Mouse (Mus musculus) T-helper 2 cell (primary cell): ENCODE data around the gene Gm10073.

Experiments used
- in situ Hi-C: fragments of 300-600 bp; cut with MboI, MseI; formaldehyde crosslinking; loops from one replicate; pipeline ENCODE4 v1.15.1; 2025; ENCODE audit warnings: high pct_unique_total_duplicates

Gm10073 gene

DNA sequence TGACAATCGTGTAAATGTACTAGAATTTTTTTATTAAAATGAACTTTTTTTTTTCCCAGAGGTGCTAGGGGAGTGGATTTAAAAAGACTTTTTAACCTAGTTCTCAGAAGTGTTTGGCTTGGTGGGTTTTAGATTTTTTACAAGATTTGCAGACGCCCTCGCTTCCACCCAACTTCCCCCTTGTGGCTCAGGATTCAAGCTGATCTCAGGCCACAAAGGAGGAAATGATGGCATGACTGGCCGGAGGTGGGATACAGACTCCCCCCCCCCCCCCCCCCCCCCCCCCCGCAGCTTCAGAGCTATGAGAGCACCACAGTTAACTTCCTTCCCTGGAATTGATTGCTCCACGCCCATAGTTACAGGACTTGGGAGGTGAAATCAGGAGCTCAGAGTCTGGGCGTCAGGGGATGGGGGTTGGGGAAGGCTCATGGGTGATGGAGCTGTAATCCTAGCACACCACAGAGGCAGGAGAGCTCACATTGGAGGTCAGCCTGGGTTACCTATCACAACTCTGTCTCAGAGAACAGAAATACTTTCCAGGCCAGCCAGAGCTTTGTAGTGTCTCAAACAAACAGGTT, 17.1 kb downstream of the Gm10073 start:
- in situ Hi-C loops: no loop called here

DNA sequence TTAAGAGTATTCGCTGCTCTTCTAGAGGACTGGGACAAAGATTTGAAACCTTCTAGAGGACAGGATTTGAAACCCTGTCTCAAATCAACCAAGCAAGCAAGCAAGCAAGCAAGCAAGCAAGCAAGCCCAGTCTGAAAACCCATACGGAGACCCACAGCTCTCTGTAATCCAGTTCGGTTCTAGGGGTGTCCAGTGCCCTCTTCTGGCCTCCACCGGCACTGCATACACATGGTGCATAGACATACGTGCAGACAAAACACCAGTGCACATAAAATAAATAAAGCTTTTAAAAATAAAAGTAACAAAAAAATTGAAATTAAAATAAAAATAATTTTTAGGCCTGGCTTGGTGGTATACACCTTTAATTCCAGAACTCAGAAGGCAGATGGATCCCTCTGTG, 19.2 kb downstream of the Gm10073 start:
- in situ Hi-C loops: no loop called here

- in situ Hi-C loops: no loop called here
Observed at GRCm38 (mm10) chr8:106550906-106551305, 22.4 kb downstream of the Gm10073 start.

DNA sequence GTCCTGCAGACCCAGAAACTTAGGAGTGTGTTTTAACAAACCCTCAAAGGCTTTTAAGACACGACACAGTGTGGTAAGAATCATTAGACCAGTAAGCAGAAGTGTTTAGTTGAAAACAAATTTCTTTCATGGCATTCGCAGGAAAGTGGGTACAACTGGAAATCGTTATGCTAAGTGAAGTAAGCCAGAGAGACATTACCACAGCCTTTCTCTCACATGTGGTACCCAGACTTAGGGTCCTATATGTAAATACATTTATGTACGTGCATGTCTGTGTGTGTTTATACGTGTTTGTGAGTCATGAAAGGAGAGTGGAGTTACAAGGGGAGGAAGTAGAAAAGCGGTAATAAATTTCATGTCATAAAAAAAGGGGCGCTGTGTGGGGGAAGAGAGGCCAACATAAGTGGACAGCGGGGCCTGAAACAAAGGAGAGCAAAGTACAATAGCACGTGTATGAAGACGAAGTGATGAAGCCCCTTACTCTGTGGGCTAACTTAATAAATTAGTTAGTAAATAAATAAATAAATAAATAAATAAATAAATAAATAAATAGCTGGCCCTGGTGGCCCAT, 24.8 kb downstream of the Gm10073 start:
- in situ Hi-C loops: no loop called here

- in situ Hi-C loops: no loop called here
Observed at GRCm38 (mm10) chr8:106546746-106547145, 26.5 kb downstream of the Gm10073 start.

DNA sequence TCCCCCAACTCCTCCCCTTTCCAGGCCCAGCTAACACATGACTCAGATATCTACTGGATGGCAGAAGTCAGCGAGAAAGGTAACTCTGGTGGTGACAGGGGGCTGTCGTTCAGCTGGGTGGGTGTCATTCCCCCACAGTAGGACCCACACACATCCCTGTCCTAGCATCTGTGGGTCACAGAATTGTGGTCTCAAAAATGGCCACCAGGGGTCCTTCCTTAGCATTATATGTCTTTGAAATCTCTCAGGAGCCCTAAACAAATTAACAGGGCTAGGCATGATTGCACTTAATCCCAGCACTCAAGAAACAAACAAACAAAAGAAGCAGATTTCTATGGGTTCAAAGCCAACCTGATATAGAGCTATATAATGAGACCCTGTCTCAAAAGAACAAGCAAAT, 28.1 kb downstream of the Gm10073 start:
- in situ Hi-C loops: no loop called here

- in situ Hi-C loops: no loop called here
Observed at GRCm38 (mm10) chr8:106543043-106543442, 30.2 kb downstream of the Gm10073 start.

DNA sequence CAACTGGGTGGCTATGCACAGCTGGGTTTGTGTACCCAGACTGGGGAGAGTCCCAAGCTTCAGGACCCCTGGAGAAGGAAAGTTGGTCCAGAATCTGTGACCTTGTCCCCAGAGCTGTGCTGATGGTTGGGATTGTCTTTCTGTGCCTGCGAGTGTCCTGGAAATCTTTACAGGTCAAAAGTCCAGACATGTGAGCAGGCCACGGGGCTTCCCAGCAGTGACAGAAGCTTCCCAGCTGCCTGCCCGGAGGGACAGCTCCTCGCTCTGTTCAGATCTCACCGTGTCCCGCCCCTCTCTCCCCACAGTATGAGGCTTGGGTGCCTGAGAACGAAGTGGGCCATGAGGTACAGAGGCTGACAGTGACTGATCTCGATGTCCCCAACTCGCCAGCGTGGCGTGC, 32.3 kb downstream of the Gm10073 start:
- in situ Hi-C loops: no loop called here

GRCm38 (mm10) chr8:106539193-106539592, 34.1 kb downstream of the Gm10073 start:
- in situ Hi-C loops: loop anchor here (5.0 kb wide), 1 partner anchor 92 kb away; no protein-coding TSS in a partner anchor

GRCm38 (mm10) chr8:106535448-106535847, 37.8 kb downstream of the Gm10073 start:
- in situ Hi-C loops: loop anchor here (5.0 kb wide), 1 partner anchor 88 kb away; no protein-coding TSS in a partner anchor

- in situ Hi-C loops: no loop called here
Observed at GRCm38 (mm10) chr8:106534449-106534848, 38.8 kb downstream of the Gm10073 start.

- in situ Hi-C loops: no loop called here
Observed at GRCm38 (mm10) chr8:106533709-106534108, 39.6 kb downstream of the Gm10073 start.

GRCm38 (mm10) chr8:106530566-106530965, 42.7 kb downstream of the Gm10073 start:
- in situ Hi-C loops: no loop called here

DNA sequence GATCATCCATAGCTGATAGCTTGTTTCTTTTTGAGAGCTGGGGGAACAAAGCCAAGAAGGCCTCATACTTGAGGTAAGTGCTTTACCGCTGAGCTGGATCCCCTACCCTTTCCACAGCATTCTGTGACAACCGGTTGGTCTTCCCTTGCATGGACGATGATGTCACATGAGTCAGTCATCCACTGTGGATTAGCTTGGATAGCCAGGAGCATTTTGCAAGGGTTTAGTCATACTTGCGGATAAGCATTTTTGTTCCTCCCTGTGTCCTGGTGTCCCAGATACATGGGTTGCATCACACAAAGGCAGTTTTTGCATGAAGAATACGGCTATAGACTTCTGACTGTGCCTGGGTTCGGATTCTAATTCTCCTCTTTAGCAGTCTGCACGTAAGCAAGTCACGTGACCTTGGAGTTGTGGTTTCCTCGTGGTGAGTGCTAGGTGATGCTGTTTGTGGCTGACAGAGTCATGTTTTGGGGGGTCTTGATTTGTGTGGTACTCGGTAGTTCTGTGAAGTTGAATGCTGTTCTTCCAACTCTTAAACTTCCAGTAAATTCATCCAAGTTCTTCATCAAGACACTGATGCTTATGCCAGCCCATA, 43.3 kb downstream of the Gm10073 start:
- in situ Hi-C loops: no loop called here

GRCm38 (mm10) chr8:106528596-106529249, 44.5 kb downstream of the Gm10073 start:
- in situ Hi-C loops: no loop called here

DNA sequence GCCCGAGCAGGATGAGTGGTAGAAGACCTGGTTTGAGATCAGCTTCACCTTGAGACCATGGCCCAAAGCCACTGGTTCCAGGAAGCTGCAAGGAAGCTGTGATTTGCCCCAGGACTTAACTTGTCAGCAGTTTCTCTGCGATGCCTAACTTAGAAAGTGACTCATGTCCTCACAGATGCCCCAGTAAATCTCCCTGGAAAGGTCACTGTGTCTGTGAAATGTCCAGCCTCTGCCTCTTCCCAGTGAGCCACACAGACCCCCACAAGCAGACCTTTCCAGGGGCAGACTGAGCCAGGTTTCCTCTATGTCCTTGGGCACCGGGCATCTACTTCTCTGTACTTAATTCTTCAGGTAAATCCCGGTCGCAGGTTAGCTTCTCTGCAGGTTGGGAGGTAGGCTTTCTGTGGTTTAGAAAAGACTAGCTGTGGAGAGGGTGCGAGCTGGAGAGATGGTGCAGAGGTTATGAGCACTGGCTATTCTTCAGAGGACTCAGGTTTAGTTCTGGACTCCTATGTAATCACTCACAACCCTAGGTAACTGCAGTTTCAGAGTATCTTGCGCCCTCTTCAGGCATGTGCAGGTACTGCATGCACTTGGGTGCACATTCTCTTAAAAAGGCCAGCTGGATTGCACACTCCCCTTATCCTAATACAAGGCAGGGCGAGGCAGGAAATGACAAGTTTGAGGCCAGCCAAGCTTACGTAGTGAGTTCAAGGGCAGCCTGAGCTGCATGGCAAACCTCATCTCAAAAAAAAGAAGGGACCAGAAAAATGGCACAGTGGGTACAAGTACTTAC, 45.8 kb downstream of the Gm10073 start:
- in situ Hi-C loops: no loop called here

- in situ Hi-C loops: no loop called here
Observed at GRCm38 (mm10) chr8:106526725-106527124, 46.5 kb downstream of the Gm10073 start.
